Mouse (Mus musculus): ENCODE results near the gene Pigf.

GRCm38 (mm10) chr17:86988601-86989184, 36.5 kb downstream of the Pigf start:
- TF ChIP-seq CTCF (IDR thresholded peaks at IDR 0.05; ENCODE audit: low read depth), result no peak
- no peak for TF ChIP-seq EP300 (IDR thresholded peaks at IDR 0.05; ENCODE audit: low read depth)
